Mouse (Mus musculus): ENCODE results near the gene Rapgef2.
"Not testable (repeated sequence)": the region's sequence is repeated elsewhere in the genome, so short reads cannot be mapped to it uniquely, and the experiment has no call there.

The Rapgef2 gene

DNA sequence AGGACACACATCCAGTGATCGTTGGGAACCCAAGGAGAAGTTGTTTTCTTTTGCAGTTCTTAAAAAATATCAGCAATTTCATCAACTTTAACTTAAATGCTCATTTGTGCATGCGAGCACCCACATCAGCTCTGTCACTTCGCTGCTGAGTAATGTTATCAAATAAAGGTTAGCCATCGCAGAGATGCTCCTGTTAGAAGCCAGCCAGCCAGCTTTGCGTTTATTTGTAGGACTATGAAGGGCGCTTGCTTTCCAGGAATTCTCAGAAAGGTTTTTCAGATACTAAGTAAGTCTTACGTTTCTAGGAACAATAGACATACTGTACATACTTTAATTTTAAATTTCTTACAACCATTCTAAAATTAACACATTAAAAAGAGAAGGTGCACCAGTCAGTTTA lies 185.5 kb downstream of the Rapgef2 start:
- no peak for DNase-seq (ENCODE audit: low read depth, low spot score)

DNA sequence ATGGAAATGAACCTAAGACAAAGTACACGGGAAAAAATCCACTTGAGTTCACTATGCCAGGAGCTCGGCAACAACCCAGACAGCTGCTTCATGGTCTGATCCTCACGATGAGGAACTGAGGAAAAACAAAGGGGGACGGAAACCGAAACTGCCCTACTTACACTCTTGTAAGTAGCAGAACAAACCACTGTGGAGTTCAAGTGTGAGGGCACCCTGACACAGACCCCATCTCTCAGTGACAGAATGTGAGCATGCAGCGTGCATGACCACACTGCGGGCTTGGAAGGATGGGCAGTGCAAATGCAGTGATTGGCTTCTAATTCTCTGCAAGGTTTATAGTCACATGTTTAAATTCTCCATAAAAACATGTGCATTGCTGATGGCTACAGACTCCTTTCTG lies 197.2 kb downstream of the Rapgef2 start:
- DNase-seq (ENCODE audit: low read depth, low spot score): no peak

DNA sequence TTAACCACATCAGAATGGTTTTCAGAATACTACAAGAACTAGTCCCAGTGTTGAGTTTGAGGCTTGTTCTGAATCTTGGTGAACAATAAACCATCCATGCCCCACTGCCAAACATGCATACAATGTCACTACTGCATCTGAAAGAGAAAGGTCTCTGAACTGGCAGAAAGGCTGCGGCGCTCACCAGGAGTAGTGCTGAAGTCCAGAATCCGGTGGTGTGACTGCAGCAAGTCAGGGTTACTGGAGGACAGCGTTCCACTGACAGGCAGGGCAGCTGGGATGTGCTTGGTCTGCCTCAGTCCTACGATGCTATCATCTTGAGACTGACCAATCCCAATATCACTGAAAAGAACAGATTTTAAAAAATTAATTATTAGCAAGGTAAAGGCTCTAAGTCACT lies 197.9 kb downstream of the Rapgef2 start:
- no peak for DNase-seq (ENCODE audit: low read depth, low spot score)

DNA sequence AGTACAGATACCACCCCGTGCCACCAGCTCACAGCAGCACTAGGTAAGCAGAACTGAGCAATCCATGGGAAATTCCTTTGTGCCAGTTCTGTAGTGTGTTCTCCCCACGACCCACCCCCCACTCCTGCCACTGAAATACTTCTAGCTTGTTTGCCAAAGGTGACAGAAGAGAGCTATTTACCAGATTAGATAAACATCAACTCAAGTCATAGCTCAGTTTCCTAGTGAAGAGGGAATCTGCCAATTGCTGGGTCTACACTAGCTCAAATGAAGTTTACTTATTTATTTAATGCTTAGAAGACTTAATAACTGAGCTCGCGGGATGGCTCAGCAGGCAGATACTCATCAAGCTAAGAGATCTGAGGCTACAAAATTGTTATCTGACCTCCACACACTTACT lies 200.0 kb downstream of the Rapgef2 start:
- DNase-seq (ENCODE audit: low read depth, low spot score): no peak

DNA sequence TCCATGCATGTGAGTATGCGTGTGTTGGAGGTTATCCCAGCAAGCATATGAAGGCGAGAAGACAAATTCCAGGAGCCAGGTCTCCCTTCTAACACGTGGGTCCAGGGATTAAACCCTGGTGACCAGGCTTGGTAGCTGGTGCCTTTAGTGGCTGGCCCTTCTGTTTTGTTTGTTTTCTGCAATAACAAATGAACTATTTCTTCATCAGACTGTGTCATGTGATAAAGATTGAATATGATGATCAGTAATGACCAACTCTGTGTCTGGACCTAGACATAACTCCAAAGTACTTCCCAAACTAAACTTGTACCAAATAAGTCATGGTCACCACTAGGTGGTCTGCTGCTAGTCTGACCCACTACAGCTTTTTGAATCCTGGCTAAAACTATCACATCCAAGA lies 202.4 kb downstream of the Rapgef2 start:
- no peak for DNase-seq (ENCODE audit: low read depth, low spot score)

DNA sequence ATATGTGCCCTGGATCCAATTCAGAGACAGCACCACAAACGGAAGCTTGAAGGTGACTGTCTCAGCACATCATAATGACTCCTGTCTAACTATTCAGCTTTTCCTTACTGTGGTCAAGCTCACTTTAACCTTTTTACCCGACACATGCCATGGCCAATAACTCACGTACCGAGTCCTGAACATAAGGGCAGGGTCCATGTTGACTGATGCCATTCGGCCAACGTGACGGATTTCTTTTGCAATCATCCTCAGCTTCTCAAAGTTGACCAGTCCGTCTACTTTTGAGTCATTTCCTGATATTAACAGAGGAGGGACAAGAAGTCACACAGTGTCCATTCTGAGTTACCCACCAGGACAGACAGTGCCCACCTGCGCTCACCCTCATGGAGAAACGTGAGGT lies 203.3 kb downstream of the Rapgef2 start:
- no peak for DNase-seq (ENCODE audit: low read depth, low spot score)

DNA sequence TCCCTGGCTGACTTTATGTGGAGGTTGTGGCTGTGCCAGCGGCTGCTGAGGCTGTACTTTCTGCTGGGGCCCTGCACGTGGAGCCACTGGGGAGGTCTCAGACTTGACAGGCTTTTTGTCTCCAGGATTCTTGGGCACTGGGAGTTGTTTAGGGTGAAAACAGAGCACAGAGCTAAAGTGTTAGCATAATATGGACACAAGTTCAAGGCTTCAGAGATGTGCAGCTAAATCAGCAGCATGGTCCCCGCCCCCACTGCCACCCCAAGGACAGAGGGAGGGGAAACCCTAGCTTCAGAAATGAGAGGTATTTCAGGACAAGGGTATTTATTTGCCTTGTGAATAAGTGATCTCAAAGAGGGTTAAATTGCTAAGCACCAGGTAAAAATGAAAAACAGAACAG lies 207.2 kb downstream of the Rapgef2 start:
- no peak for DNase-seq (ENCODE audit: low read depth, low spot score)

DNA sequence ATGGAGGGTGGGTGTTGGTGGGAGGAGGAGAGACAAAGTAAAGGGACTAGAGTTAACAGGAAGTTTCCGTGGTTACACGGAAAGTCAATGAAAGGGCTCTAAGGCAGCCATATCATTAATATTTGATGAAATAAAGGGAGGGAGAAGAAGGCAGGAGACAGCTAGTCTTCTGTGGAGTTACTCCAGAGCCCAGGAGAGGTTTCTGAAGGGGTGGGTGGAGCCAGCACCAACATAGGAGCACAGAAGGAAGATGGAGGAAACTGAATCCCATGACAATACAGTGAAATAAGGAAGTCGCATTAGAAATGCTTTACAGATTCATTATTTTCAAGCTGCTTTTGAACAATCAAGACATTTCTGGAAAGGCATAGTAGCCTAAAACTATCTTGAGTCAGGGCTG lies 211.3 kb downstream of the Rapgef2 start:
- DNase-seq (ENCODE audit: low read depth, low spot score): no peak

DNA sequence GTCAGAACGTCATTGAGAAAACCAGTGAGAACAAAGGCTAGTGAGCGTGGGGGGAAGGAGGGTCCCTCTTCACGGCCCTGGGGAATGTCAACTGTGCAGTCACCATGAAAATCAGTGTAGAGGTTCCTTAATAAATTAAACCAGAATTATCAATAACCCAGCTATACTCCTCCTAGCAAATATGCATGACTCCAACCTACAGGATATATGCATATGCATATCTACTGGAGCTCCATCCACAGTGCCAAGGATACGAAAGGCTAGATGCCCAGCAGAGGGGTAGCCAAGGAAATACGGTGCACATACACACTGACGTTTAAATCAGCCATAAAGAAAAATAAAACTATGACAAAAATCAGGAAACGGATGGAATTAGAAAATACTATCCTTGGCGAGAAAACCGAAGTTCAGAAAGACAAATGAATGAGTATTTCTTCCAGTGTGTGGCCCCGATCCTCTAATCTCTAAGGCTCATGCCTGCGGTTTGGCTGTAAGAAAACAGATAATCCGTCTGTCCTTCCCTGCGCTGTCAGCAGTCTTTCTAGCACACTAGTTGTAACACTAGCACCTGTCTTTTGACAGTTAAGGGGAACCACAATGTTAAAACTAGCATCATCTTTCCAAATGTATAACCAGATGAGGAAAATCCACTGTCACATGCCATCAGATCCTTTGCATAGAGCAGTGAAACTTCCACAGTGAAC lies 212.6 kb downstream of the Rapgef2 start:
- no peak for DNase-seq (ENCODE audit: low read depth, low spot score)

DNA sequence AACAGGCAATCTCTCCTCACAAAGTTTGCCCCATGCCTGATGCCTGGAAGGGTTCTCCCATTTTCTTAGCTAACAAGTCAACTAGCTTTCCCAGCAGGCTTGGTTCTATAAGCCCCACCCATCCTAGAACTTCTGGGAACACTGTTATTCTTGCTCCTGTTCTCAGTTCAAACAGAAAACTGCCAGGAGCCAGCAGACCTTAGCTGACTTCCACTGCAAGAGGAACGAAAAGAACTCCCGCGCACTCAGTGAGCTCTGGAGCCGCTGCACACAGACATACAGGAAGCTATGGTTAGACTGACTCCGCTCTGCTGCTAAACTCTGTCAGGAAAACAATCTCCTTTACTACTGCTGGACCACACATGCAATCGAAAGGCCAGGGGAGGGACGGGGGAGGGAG lies 214.8 kb downstream of the Rapgef2 start:
- no peak for DNase-seq (ENCODE audit: low read depth, low spot score)

DNA sequence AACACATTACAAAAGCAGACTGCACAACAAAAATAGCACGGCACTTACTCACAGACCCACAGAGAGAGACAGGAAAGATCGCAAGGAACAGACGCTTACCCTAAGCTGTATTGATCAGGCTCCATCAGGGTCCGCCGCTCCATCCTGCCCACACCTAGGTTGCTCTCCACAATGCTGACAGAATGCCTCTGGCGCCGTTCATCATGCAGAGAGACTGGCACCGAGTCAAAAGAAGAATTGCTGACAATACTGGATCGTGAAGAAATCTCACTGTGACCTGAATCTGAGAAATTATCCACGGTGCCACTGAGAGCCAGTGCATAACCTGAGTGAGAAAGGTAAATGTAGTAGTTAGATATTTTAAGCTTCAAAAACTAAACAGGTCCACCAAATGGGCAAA lies 216.4 kb downstream of the Rapgef2 start:
- DNase-seq (ENCODE audit: low read depth, low spot score): no peak

DNA sequence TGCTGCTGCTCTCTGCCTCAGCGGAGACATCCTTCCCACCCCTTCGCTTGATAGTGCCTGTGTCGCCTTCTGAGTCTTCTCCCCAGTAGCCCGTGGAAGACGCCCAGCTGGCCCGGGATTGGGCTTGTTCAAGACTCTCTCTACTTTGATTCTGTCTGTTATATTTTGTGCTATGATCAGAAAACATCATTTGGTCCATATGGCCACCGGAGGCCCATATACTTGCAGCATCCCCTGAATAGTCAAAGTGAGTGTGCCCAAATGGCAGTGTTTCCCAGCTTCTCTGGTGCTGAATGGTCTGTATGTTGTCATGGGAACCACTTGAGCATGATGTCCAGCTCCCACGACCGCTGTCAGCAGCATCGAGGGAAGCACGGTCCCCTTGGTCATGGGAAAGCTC lies 217.3 kb downstream of the Rapgef2 start:
- DNase-seq (ENCODE audit: low read depth, low spot score): no peak

DNA sequence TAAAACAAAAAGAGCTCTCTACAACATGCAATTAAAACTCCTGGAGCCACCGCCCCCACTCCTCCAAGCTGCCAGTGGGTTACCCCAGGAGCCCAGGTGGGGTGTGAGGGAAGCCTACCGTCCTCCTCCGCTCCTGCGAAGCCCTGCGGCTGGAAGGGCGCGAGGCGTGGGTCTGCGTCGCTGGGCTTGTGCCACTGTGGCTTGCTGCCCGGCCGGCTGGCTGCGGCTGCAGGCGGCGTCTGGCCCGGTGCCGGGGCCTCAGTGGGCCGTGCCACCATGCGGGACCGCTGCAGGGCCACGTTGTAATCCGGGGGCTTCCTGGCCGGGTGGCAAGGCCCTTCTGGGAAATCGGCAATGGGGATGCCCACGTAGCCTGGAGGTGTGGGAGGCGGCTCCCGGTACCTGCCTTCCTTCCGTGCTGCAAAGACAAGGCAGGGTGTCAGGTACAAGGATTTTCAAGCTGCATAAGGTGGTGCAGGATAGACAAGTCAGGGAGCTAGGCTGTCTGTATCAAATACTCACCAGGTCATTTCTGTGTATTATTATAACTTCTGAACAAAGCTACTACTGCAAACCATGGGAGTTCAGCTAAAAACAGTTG lies 219.8 kb downstream of the Rapgef2 start:
- DNase-seq (ENCODE audit: low read depth, low spot score): no peak

DNA sequence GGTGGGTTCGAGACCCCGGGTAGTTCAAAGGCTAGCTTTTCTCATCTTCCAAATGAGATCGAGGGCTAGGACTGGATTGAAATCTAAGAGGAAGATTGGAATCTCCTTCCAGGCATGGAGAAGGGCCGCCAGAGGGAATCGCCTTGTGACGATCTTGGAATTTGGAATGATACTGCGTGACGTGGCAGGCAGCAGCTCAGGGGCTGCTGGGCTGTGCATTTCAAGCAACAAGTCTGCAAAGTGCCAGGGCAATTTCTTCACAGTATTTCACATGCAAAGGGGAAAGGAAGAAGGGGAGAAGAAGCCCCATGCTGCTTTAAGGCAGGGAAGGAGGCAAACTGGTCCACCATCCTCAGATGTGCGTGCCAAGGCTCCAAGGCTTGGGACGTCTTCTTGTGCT lies 222.2 kb downstream of the Rapgef2 start:
- DNase-seq (ENCODE audit: low read depth, low spot score): no peak

DNA sequence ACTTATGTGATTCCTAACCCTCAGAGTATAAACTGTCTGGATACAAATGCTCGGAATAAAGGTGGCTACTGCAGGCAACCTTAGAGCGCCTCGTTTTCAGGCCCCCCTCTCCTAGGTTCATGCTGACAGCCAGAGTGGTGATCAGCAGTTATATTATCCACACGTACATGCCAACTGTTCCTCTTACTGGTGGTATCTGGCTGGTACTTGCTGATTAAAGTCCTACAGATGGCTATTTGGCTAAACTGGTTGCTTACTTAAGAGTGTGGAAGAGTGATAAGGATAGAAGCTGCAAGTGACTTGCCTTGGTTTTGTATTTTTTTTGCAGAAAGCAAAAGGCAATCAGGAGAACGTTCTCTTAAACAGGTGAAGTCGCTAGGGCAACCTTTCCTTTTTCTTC lies 224.9 kb downstream of the Rapgef2 start:
- no peak for DNase-seq (ENCODE audit: low read depth, low spot score)

DNA sequence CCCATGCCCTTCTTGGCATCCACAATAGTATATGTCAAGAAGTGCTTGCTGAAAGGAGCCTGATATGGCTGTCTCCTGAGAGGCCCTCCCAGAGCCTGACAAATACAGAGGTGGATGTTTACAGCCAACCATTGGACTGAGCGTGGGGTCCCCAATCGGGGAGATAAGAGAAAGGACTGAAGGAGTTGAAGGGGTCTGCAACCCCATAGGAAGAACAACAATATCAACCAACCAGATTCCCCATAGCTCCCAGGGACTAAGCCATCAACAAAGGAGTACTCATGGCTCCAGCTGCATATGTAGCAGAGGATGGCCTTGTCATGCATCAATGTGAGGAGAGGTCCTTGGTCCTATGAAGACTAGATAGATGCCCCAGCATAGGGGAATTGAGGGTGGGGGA lies 227.8 kb downstream of the Rapgef2 start:
- not testable (repeated sequence) for DNase-seq (ENCODE audit: low read depth, low spot score)

DNA sequence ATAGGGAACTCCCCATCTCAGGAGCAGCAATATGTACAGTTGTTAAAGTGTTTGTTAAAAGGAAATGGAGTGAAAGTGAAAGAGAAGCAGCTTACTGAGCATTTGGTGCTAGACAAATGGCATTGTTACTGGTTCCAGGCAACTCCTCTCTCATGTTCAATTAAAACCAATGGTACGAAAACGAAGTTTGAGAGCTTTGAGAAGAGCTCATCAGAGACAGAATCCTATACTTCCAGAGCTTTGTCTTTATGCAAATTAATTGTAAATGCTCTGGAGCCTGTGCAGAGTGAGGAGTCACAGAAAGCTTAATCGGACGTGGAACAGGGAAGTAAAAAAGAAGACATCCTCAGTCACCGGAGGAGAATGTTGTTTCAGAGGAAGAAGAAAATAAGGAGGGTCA lies 241.1 kb downstream of the Rapgef2 start:
- no peak for DNase-seq (ENCODE audit: low read depth, low spot score)

DNA sequence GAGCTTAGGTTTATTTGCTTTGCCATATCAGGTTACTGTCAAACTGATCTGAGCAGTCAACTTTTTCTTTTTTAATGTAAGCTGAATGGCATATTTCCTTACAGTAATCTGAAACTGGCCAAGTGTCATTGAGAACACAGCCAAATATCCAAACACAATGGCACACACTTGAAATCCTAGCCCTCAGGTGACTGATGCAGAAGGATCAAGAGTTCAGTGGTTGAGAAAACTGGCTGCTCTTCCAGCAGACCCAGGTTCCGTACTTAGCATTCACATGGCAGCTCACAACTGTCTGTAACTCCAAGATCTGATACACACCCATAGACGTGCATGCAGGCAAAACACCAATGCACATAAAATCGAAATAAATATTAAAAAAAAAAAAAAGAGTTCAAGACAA lies 243.3 kb downstream of the Rapgef2 start:
- no peak for DNase-seq (ENCODE audit: low read depth, low spot score)

DNA sequence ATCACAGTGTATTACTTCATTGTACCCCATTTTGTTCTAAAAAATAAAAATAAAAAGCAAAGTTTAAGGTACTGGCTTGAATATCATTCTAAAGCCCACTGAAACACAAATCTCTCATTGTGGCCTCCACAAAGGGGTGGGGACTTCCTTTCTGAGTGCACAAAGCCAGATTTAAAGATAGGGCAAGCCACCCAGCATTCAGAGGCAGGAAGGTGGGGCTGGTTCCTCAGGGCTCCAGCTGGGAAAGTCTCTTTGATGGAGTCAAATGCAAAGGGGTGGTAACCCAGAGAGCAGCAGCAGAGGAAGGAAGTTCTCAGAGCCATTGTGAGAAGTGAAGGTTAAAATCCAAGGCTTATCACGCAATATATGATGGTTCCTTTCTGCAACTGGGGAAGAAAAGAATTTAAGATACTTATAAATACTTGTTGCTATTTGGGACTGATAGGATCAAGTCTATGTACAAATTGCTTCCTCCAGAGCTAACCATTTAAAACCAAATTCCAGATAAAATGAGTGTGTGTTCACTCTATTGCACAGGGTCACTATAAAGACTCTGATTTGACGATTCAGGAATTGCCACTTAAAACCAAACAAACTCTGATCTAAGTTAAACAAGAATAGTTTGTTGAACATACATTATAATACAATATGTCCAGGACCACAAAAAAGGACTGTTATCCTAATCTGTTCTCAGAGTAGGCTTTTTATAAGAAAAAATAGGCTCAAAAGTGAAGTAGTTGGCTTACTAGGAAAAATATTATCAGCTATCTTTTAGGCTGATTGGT lies 246.5 kb downstream of the Rapgef2 start:
- no peak for DNase-seq (ENCODE audit: low read depth, low spot score)

DNA sequence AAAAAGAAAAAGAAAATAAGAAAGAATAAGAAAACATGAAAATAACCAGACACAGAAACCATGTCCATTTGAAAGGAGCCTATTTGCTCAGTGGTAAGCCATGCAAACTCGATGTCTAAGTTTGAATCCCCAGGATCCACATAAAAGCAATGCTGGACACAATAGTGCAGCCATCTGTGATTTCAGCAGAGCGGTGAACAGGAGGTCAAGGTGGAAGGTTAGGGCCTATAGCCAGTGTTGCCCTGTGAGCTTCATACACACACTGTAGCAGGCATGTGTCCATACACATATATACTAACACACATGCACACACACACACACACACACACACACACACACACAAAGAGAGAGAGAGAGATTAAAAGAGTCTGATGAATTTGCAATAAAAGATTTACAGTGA lies 247.3 kb downstream of the Rapgef2 start:
- no peak for DNase-seq (ENCODE audit: low read depth, low spot score)

DNA sequence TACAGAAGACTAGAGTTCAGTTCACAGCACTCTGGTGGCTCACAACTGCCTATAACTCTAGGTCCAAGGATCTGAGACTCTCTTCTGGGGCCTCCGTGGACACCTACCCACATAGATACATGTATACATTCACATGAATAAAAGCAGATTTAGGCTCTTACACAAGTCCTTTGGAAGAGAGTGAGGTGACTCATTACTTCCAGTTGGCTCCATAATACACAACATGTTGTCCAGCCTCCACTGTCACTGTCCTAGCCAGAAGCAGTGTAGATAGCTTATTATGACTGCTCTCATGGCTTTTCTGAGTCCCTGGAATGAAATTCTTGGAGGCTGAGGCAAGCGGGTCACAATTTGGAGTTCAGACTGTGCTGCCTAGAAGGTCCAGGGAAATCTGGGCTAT lies 251.9 kb downstream of the Rapgef2 start:
- no peak for DNase-seq (ENCODE audit: low read depth, low spot score)

DNA sequence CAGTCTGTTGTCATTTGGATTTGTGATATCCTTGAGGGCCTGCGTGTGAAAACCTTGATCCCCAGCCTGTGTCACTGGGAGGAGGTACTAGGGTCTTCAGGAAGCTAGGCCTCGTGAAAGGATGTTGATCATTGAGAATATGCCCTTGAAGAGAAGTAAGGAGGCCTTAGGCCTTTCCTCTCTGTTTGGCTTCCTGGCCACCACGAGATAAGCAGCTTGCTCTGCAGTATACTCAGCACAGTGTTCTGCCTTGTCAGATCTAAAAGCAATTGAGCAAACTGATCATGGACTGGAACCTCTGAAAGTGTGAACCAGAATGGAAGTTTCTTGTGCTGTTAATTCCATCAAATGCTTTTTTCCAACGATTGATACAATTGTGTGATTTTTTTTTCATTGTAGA lies 255.5 kb downstream of the Rapgef2 start:
- DNase-seq (ENCODE audit: low read depth, low spot score): no peak

Data from c-Kit-negative CD71-positive TER-119-positive erythroid progenitor cells, embryonic 14.5 days (primary cell).